Mouse (Mus musculus): ENCODE data around the gene Ston2.

DNA sequence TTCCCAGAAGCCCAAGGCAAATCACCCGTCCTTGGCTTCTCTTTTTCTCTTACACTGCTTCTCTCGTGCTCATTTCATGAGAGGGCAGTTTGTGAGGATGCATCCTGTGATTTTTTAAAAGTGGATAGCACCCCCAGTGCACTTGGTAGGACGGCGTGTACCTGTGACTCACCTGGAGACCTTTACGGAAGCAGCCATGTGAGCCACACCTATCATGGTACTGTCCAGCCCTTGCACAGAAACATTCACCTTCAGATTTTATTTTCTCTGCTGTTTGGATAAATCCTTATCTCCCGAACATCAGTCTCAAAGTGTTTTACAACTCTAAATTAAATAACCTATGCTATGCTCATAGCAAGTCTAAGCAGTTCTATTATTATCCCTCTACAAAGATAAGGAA is 20.0 kb downstream of the Ston2 start:
- TF ChIP-seq EP300 (IDR thresholded peaks at IDR 0.05; ENCODE audit: insufficient read depth, low read depth, low read length) = no peak
- TF ChIP-seq CTCF (IDR thresholded peaks at IDR 0.05) = no peak
- TF ChIP-seq POLR2A (IDR thresholded peaks at IDR 0.05; ENCODE audit: insufficient read depth, low read depth, low read length) = no peak

All from heart, adult 2 months (tissue).